ENCODE assay signal across 20 mouse cellular contexts in the genomic region with DNA sequence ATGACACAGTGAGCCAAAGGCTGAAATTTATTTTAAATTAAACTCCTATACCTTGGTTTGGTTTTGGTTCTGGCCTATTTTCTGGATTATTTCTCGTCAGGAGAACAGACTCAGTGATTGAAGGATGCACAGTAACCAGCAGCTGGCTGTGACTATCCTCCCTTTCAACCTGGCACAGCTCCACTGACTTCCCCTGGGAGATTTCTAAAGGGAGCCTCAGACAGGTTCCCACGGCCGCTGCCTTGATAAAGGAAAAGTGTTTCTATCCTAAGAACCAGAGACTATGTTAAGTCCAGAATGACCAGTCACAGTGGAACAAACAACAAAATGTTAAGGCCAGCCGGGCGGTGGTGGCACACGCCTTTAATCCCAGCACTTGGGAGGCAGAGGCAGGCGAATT. TPM values are rescaled to one million over a fixed set of nuclear protein-coding genes. Genes with fewer than 3 reads are reported as not detected.
DNase-seq lines count a peak whose midpoint lies in the region; ATAC-seq lines count a peak whose summit lies in the region.
"Had no signal": no experiment of that assay in that cellular context is flagged by ENCODE, and none has a peak within 500 bp of the region (broad histone marks: within the 10 kb centered on the region; RNA-seq: fewer than 3 reads in every experiment).

No protein-coding gene starts in this region.

- WGBS in heart, embryonic 11.5 days (ENCODE audit: insufficient replicate concordance), result 62% methylated on average over 7 of the region's 7 CpGs
- 84% methylated on average over 7 of the region's 7 CpGs for WGBS in forebrain, embryonic 11.5 days
- WGBS in hindbrain, embryonic 11.5 days, result 84% methylated on average over 7 of the region's 7 CpGs

- peak; percentile 29 for DNase-seq in adrenal gland, postnatal 10 days
- DNase-seq in adrenal gland, adult 18-20 months (ENCODE audit: low spot score in 2 of 2), result no peak
- peak; percentile 95 for DNase-seq in heart, adult 11 months
- peak; percentile 41 for DNase-seq in heart, adult 8-10 months (ENCODE audit: low spot score)
- peak; percentile 57 for DNase-seq in heart, postnatal 4 days
- no peak for DNase-seq in forebrain, embryonic 11.5 days (ENCODE audit: low spot score)
- no peak for DNase-seq in hindbrain, embryonic 11.5 days (ENCODE audit: low spot score)
- DNase-seq: adrenal gland, postnatal 36 days; cerebellum, adult 2 months; forebrain, postnatal 0 days; thymus, postnatal 14 days had no signal

- H3K9me3 ChIP-seq in heart, embryonic 11.5 days (replicated peaks; ENCODE audit: control insufficient read depth, low read length), result no peaks in the 10 kb centered on the region
- no peaks in the 10 kb centered on the region for H3K9me3 ChIP-seq in forebrain, embryonic 11.5 days (ENCODE audit: control insufficient read depth, low read length)
- H3K9me3 ChIP-seq in hindbrain, embryonic 11.5 days (ENCODE audit: control insufficient read depth, low read length), result no peaks in the 10 kb centered on the region
- H3K9me3 ChIP-seq: embryonic facial prominence, embryonic 12.5 days; hindbrain, embryonic 15.5 days; lung, embryonic 15.5 days; midbrain, embryonic 10.5 days had no signal

- no peak overlapping the region for H3K9ac ChIP-seq in heart, embryonic 11.5 days (ENCODE audit: low read depth, low read length)
- no peak overlapping the region for H3K9ac ChIP-seq in forebrain, embryonic 11.5 days (ENCODE audit: low read length)
- no peak overlapping the region for H3K9ac ChIP-seq in hindbrain, embryonic 11.5 days (ENCODE audit: low read depth, low read length)
- H3K9ac ChIP-seq: embryonic facial prominence, embryonic 12.5 days; forebrain, postnatal 0 days; hindbrain, embryonic 15.5 days; liver, embryonic 14.5 days; lung, embryonic 15.5 days had no signal

- H3K27me3 ChIP-seq in heart, embryonic 11.5 days (ENCODE audit: control insufficient read depth, insufficient read depth, low read length), result no peaks in the 10 kb centered on the region
- no peaks in the 10 kb centered on the region for H3K27me3 ChIP-seq in forebrain, embryonic 11.5 days (ENCODE audit: control insufficient read depth, insufficient read depth, low read length)
- no peaks in the 10 kb centered on the region for H3K27me3 ChIP-seq in hindbrain, embryonic 11.5 days (ENCODE audit: control insufficient read depth, insufficient read depth, low read length)
- H3K27me3 ChIP-seq: embryonic facial prominence, embryonic 12.5 days; hindbrain, embryonic 15.5 days; lung, embryonic 15.5 days; Patski had no signal

- no peak overlapping the region for H3K27ac ChIP-seq in heart, embryonic 11.5 days (ENCODE audit: low read depth, low read length)
- H3K27ac ChIP-seq in forebrain, embryonic 11.5 days (ENCODE audit: low read depth, low read length), result no peak overlapping the region
- no peak overlapping the region for H3K27ac ChIP-seq in hindbrain, embryonic 11.5 days (ENCODE audit: low read depth, low read length)
- H3K27ac ChIP-seq: embryonic facial prominence, embryonic 12.5 days; hindbrain, embryonic 15.5 days; liver, embryonic 14.5 days; lung, embryonic 15.5 days; macrophage; midbrain, embryonic 10.5 days had no signal

- no peak overlapping the region for H3K4me3 ChIP-seq in heart, embryonic 11.5 days (ENCODE audit: low read depth, low read length)
- H3K4me3 ChIP-seq in forebrain, embryonic 11.5 days (ENCODE audit: low read depth, low read length), result no peak overlapping the region
- no peak overlapping the region for H3K4me3 ChIP-seq in hindbrain, embryonic 11.5 days (ENCODE audit: low read depth, low read length)
- H3K4me3 ChIP-seq: embryonic facial prominence, embryonic 12.5 days; hindbrain, embryonic 15.5 days; lung, embryonic 15.5 days; midbrain, embryonic 10.5 days had no signal

- no peak for ATAC-seq in heart, embryonic 11.5 days (replicated peaks; ENCODE audit: insufficient number of reproducible peaks, low FRiP score, low TSS enrichment)
- ATAC-seq in forebrain, embryonic 11.5 days (replicated peaks; ENCODE audit: low FRiP score), result no peak
- ATAC-seq in hindbrain, embryonic 11.5 days (ENCODE audit: low FRiP score), result no peak
- ATAC-seq: intestine, embryonic 16.5 days; Patski had no signal

- H3K4me2 ChIP-seq in heart, embryonic 11.5 days, result no peak overlapping the region
- no peak overlapping the region for H3K4me2 ChIP-seq in forebrain, embryonic 11.5 days (ENCODE audit: low read depth, low read length, severe bottlenecking)
- no peak overlapping the region for H3K4me2 ChIP-seq in hindbrain, embryonic 11.5 days (replicated peaks; ENCODE audit: low read depth, low read length)
- H3K4me2 ChIP-seq: embryonic facial prominence, embryonic 12.5 days; hindbrain, embryonic 15.5 days; lung, embryonic 15.5 days had no signal

- no peaks in the 10 kb centered on the region for H3K4me1 ChIP-seq in heart, embryonic 11.5 days (ENCODE audit: control insufficient read depth, insufficient read depth, low read length)
- H3K4me1 ChIP-seq in forebrain, embryonic 11.5 days (replicated peaks; ENCODE audit: control insufficient read depth, insufficient read depth, low read length), result no peaks in the 10 kb centered on the region
- H3K4me1 ChIP-seq in hindbrain, embryonic 11.5 days (replicated peaks; ENCODE audit: control insufficient read depth, insufficient read depth, low read length), result no peaks in the 10 kb centered on the region
- H3K4me1 ChIP-seq: hindbrain, embryonic 15.5 days; lung, embryonic 15.5 days; midbrain, embryonic 10.5 days had no signal

- H3K36me3 ChIP-seq in heart, embryonic 11.5 days (ENCODE audit: control insufficient read depth, insufficient read depth, low read length), result no peaks in the 10 kb centered on the region
- no peaks in the 10 kb centered on the region for H3K36me3 ChIP-seq in forebrain, embryonic 11.5 days (ENCODE audit: control insufficient read depth, insufficient read depth, low read length)
- no peaks in the 10 kb centered on the region for H3K36me3 ChIP-seq in hindbrain, embryonic 11.5 days (ENCODE audit: control insufficient read depth, insufficient read depth, low read length)
- H3K36me3 ChIP-seq: embryonic facial prominence, embryonic 12.5 days; hindbrain, embryonic 15.5 days; lung, embryonic 15.5 days; midbrain, embryonic 10.5 days had no signal

RNA-seq across cellular contexts. Expression of a gene that starts 36.2 kb away (rescaled TPM):
- total RNA-seq in adrenal gland, postnatal 10 days (2021), result 1 to 10 TPM; 6.1 to 9.4 TPM
- total RNA-seq in adrenal gland, adult 18-20 months (2021), result 1 to 10 TPM; 6.8 to 7.2 TPM
- polyA plus RNA-seq in heart, embryonic 11.5 days (2014; fragmentation: Nextera tagmentation; extraction: Ambion mirVana), result 2.7 and 3.4 TPM in 2 replicates
- total RNA-seq in heart, adult 8-10 months (2022), result 10 to 100 TPM; 54.1 to 61.6 (median 58.5) TPM
- total RNA-seq in heart, postnatal 4 days (2021), result 10 to 100 TPM; 27.0 to 28.1 TPM
- polyA plus RNA-seq in forebrain, embryonic 11.5 days (2014; fragmentation: Nextera tagmentation; extraction: Ambion mirVana), result 0.64 and 0.67 TPM in 2 replicates
- polyA plus RNA-seq in hindbrain, embryonic 11.5 days (2014; fragmentation: Nextera tagmentation; extraction: Ambion mirVana), result 0.60 and 0.73 TPM in 2 replicates
- polyA plus RNA-seq: macrophage had no signal

Comparison
In these comparisons a context has a peak if more than half of its experiments do, and no peak if none do; other contexts are left out.
1. DNase-seq: peak in adrenal gland, postnatal 10 days (single experiment), heart, adult 11 months (single experiment), heart, adult 8-10 months (single experiment) and heart, postnatal 4 days (single experiment); none in adrenal gland, adult 18-20 months (0 of 2), forebrain, embryonic 11.5 days (single experiment) and hindbrain, embryonic 11.5 days (single experiment).